8 mouse cellular contexts compared by ENCODE assay signal in the genomic region with DNA sequence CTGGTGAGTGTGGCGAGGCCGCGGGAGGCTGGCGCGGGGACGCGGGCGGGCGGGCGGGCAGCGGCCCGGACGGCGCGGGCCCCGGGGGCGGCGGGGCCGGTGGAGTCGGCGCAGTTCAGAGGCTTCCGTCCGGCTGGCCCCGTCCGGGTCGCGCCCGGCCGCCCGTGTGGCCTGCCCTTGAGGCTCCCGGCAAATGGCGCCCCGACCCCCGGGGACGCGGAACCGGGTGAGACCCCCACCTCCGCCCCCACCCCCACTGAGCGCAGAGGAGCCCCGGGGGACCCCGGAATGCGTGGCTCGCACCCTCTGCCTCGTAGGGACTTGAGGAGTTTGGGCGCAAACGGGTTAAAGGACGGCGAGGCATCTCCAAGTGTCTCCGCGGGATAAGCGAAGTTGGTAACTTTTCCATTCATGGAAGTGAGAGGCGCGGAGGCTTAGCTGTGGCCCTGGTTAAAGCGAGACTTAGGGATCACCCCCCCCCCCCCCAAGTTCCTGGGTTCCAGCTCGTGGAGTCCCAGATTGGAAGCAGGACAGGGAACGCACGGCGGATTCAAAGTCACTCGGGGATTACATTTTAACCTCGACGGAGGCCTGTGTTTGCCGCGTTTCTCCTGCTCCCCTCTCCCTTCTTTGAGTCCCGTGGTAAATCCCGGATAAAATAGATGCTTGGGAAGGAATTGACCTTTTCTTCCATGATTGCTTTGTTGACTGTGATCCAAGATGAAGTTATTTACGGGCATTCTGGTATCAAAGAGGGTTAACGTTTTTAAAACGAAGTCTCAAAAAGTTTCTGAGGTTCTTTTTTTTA. TPM values are rescaled to one million over a fixed set of nuclear protein-coding genes. Genes with fewer than 3 reads are reported as not detected.
A peak's percentile ranks its signal among the peaks of the same experiment; 100 is the strongest.
DNase-seq lines count a peak whose midpoint lies in the region; TF ChIP-seq lines count a peak whose summit lies in the region.

No protein-coding gene starts in this region.

- H3K27me3 ChIP-seq in heart, adult 2 months (ENCODE audit: control insufficient read depth, insufficient read depth, low read length), result no peaks in the 10 kb centered on the region

- intact Hi-C loops in heart, adult 2 months (cut with DNase I), result loop anchor here (2.0 to 5.0 kb wide), 3 partner anchors 61 to 134 kb away; partner anchors contain the start of genes Epm2a and Shprh

- H3K9ac ChIP-seq in heart, adult 2 months (ENCODE audit: low read depth, low read length), result peak overlapping the region; percentile 98

- under 1% methylated on average over 45 of the region's 68 CpGs for WGBS in heart, adult 2 months
- WGBS in lung, adult 2 months, result under 1% methylated on average over 67 of the region's 68 CpGs

- DNase-seq in right cerebral cortex, adult 18-20 months, result peak; percentile 12
- no peak for DNase-seq in right cerebral cortex, postnatal 36 days (ENCODE audit: low spot score in 2 of 2)
- DNase-seq in cerebellum, postnatal 25 days, result peak; percentile 45 to 61
- DNase-seq in heart, adult 2 months, result peak in 1 of 2 experiments; percentile 68
- peak; percentile 67 for DNase-seq in kidney, adult 9 months
- DNase-seq in lung, adult 2 months, result peak; percentile 58
- DNase-seq in retina, postnatal 1 day, result peak; percentile 68
- peak; percentile 6 to 38 for DNase-seq in urinary bladder, postnatal 36 days (ENCODE audit: low spot score in 2 of 2)

- H3K36me3 ChIP-seq in heart, adult 2 months (ENCODE audit: control insufficient read depth, insufficient read depth, low read length), result no peaks in the 10 kb centered on the region; the same call in 1 of the 2 replicates

- peak overlapping the region; percentile 100 for H3K27ac ChIP-seq in heart, adult 2 months

- H3K4me1 ChIP-seq in heart, adult 2 months (ENCODE audit: control insufficient read depth, insufficient read depth, low read length), result peaks cover 2% of the 10 kb centered on the region
- H3K4me1 ChIP-seq in lung, adult 2 months (ENCODE audit: control insufficient read depth, insufficient read depth, low read length), result peaks cover 6% of the 10 kb centered on the region

- TF ChIP-seq EP300 in heart, adult 2 months (IDR thresholded peaks at IDR 0.05; ENCODE audit: insufficient read depth, low read depth, low read length), result no peak

- H3K4me3 ChIP-seq in heart, adult 2 months, result peak overlapping the region; percentile 83
- H3K4me3 ChIP-seq in lung, adult 2 months (replicated peaks; ENCODE audit: extremely low read depth, low read depth, low read length), result peak overlapping the region; percentile 86

- H3K79me2 ChIP-seq in heart, adult 2 months (replicated peaks; ENCODE audit: control insufficient read depth, insufficient read depth, low read length), result peaks cover 3% of the 10 kb centered on the region; the same call in 1 of the 2 replicates

- TF ChIP-seq POLR2A in heart, adult 2 months (IDR thresholded peaks at IDR 0.05; ENCODE audit: insufficient read depth, low read depth, low read length), result no peak
- TF ChIP-seq POLR2A in lung, adult 2 months (IDR thresholded peaks at IDR 0.05; ENCODE audit: borderline replicate concordance, extremely low read depth, low read depth, low read length), result no peak

- no peak for TF ChIP-seq CTCF in heart, adult 2 months (IDR thresholded peaks at IDR 0.05)
- no peak for TF ChIP-seq CTCF in lung, adult 2 months (IDR thresholded peaks at IDR 0.05; ENCODE audit: insufficient read depth, low read length)

RNA-seq across cellular contexts. Expression of gene Fbxo30, which starts 0.6 kb away (rescaled TPM):
- 10 to 100 TPM; 23.7 to 27.3 TPM for total RNA-seq in heart, adult 2 months (2021)
- polyA plus RNA-seq in heart, adult 2 months (2012; rRNA removed), result 3.9 and 11.2 TPM in 2 replicates
- 4.4 and 5.2 TPM in 2 replicates for polyA plus RNA-seq in lung, adult 2 months (2012; rRNA removed)

Comparison
In these comparisons a context has a peak if more than half of its experiments do, and no peak if none do; other contexts are left out.
1. DNase-seq: peak in right cerebral cortex, adult 18-20 months (single experiment), cerebellum, postnatal 25 days (2 of 2), kidney, adult 9 months (single experiment), lung, adult 2 months (single experiment), retina, postnatal 1 day (single experiment) and urinary bladder, postnatal 36 days (2 of 2); none in right cerebral cortex, postnatal 36 days (0 of 2).